Mouse (Mus musculus): ENCODE measurements around the gene Taf13. TPM values are rescaled to one million over a fixed set of nuclear protein-coding genes. Genes with fewer than 3 reads are reported as not detected.

Gene Taf13
- 0.65 and 0.69 TPM in 2 replicates for polyA plus RNA-seq (2012)

GRCm38 (mm10) chr3:108571443-108572294 is at the start of gene Taf13:
Gene Taf13 (plus strand): TSS chr3:108571698.

GRCm38 (mm10) chr3:108533951-108534350 is 37.5 kb upstream of the Taf13 start, which contains the start of gene 1700013F07Rik:
Gene 1700013F07Rik (plus strand): TSS chr3:108534150.

GRCm38 (mm10) chr3:108536517-108537260 is 34.8 kb upstream of the Taf13 start, which contains the start of gene 5330417C22Rik:
Gene 5330417C22Rik (minus strand): TSS chr3:108536536.

GRCm38 (mm10) chr3:108562133-108562730 is 9.3 kb upstream of the Taf13 start, which contains the start of gene Tmem167b:
Gene Tmem167b (minus strand): TSS chr3:108562466.

GRCm38 (mm10) chr3:108590786-108591529 is 19.5 kb downstream of the Taf13 start, which contains the start of gene Wdr47:
Gene Wdr47 (plus strand): TSS chr3:108591279.

Other genes starting within 250 kb of the Taf13 start
- gene Mybphl, start 206.8 kb upstream of the Taf13 start, polyA plus RNA-seq (2012): not detected in 2 replicates
- gene Psrc1, start 187.9 kb upstream of the Taf13 start, polyA plus RNA-seq (2012): 21.2 and 22.0 TPM in 2 replicates
- 6.3 and 9.8 TPM in 2 replicates for gene Celsr2, start 156.1 kb upstream of the Taf13 start, polyA plus RNA-seq (2012)
- gene Sars, start 126.5 kb upstream of the Taf13 start, polyA plus RNA-seq (2012): 70.3 and 84.5 TPM in 2 replicates
- gene 1700013F07Rik, start 37.5 kb upstream of the Taf13 start, polyA plus RNA-seq (2012): not detected in 2 replicates
- 0.05 and 0.21 TPM in 2 replicates for gene 5330417C22Rik, start 35.2 kb upstream of the Taf13 start, polyA plus RNA-seq (2012)
- gene Tmem167b, start 9.2 kb upstream of the Taf13 start, polyA plus RNA-seq (2012): 2.5 and 2.6 TPM in 2 replicates
- 0.76 and 1.7 TPM in 2 replicates for gene Wdr47, start 19.6 kb downstream of the Taf13 start, polyA plus RNA-seq (2012)
- 21.1 and 22.5 TPM in 2 replicates for gene Clcc1, start 82.2 kb downstream of the Taf13 start, polyA plus RNA-seq (2012)
- gene Gpsm2, start 150.6 kb downstream of the Taf13 start, polyA plus RNA-seq (2012): 2.1 and 3.5 TPM in 2 replicates
- gene Aknad1, start 168.0 kb downstream of the Taf13 start, polyA plus RNA-seq (2012): 0.04 TPM in 1 of 2 replicates, not detected in the other

All from megakaryocyte-erythroid progenitor cell, adult 5 weeks (primary cell).